In genomic region chr12:36119244-36119643, GRCm38 (mm10) we compare ENCODE assay signal across 22 mouse cellular contexts. TPM values are rescaled to one million over a fixed set of nuclear protein-coding genes. Genes with fewer than 3 reads are reported as not detected.
DNase-seq lines count a peak whose midpoint lies in the region; ATAC-seq and TF ChIP-seq lines count a peak whose summit lies in the region.
"Had no signal": no experiment of that assay in that cellular context is flagged by ENCODE, and none has a peak within 500 bp of the region (broad histone marks: within the 10 kb centered on the region; RNA-seq: fewer than 3 reads in every experiment).

No protein-coding gene starts in this region.

- no peaks in the 10 kb centered on the region for H3K9me3 ChIP-seq in midbrain, embryonic 16.5 days (replicated peaks; ENCODE audit: control insufficient read depth, low read length, poor library complexity, severe bottlenecking)
- H3K9me3 ChIP-seq: embryonic facial prominence, embryonic 12.5 days; embryonic facial prominence, embryonic 15.5 days; hindbrain, embryonic 12.5 days; hindbrain, embryonic 15.5 days had no signal

- H3K4me3 ChIP-seq in bone marrow macrophage, adult 2 months (ENCODE audit: insufficient read depth, low read length), result no peak overlapping the region
- no peak overlapping the region for H3K4me3 ChIP-seq in midbrain, embryonic 16.5 days (ENCODE audit: low read depth, low read length)
- H3K4me3 ChIP-seq: embryonic facial prominence, embryonic 12.5 days; embryonic facial prominence, embryonic 15.5 days; gastrocnemius, adult 2 months; heart, adult 2 months; hindbrain, embryonic 12.5 days; hindbrain, embryonic 15.5 days had no signal

- 90% methylated on average over 3 of the region's 3 CpGs for WGBS in midbrain, embryonic 16.5 days

- no peak for TF ChIP-seq CTCF in bone marrow macrophage, adult 2 months (IDR thresholded peaks at IDR 0.05; ENCODE audit: low read depth, low read length)

- TF ChIP-seq POLR2A in bone marrow macrophage, adult 2 months (IDR thresholded peaks at IDR 0.05; ENCODE audit: borderline replicate concordance, low read depth, low read length), result no peak

- peak; percentile 8 for DNase-seq in A20 (ENCODE audit: low read depth, low spot score)
- no peak for DNase-seq in urinary bladder, adult 2 months (ENCODE audit: low spot score)
- DNase-seq in urinary bladder, postnatal 14 days (ENCODE audit: low spot score), result no peak
- DNase-seq: adrenal gland, adult 8-10 months; adrenal gland, postnatal 25 days; cerebellum, adult 18-20 months; cerebellum, adult 9-10 months; cerebellum, postnatal 14 days; forebrain, postnatal 0 days; gastrocnemius, adult 2 months; gastrocnemius, postnatal 14 days; heart, adult 2 months had no signal

- H3K9ac ChIP-seq in midbrain, embryonic 16.5 days (ENCODE audit: low read depth, low read length), result no peak overlapping the region
- H3K9ac ChIP-seq: embryonic facial prominence, embryonic 12.5 days; embryonic facial prominence, embryonic 15.5 days; forebrain, postnatal 0 days; hindbrain, embryonic 12.5 days; hindbrain, embryonic 15.5 days had no signal

- peak; percentile 84 for ATAC-seq in megakaryocyte, adult 5-6 weeks (ENCODE audit: poor library complexity, severe bottlenecking)
- ATAC-seq in midbrain, embryonic 16.5 days, result no peak
- ATAC-seq: activated CD4-positive, CD25-positive, alpha-beta regulatory T cell, adult 4 months; forebrain, embryonic 14.5 days; forebrain, postnatal 0 days had no signal

- peaks cover 33% of the 10 kb centered on the region for H3K36me3 ChIP-seq in midbrain, embryonic 16.5 days (ENCODE audit: control insufficient read depth, insufficient read depth, low read length)

- peak overlapping the region; percentile 71 for H3K27ac ChIP-seq in bone marrow macrophage, adult 2 months (ENCODE audit: insufficient read depth, low read depth, low read length)
- H3K27ac ChIP-seq in midbrain, embryonic 16.5 days (ENCODE audit: low read length), result no peak overlapping the region
- H3K27ac ChIP-seq: embryonic facial prominence, embryonic 12.5 days; embryonic facial prominence, embryonic 15.5 days; gastrocnemius, adult 2 months; heart, adult 2 months; hindbrain, embryonic 12.5 days; hindbrain, embryonic 15.5 days had no signal

- peaks cover 13% of the 10 kb centered on the region for H3K4me1 ChIP-seq in bone marrow macrophage, adult 2 months (ENCODE audit: control insufficient read depth, insufficient read depth, low read length)
- H3K4me1 ChIP-seq in midbrain, embryonic 16.5 days (ENCODE audit: control insufficient read depth, insufficient read depth, low read length), result no peaks in the 10 kb centered on the region
- H3K4me1 ChIP-seq: embryonic facial prominence, embryonic 12.5 days; embryonic facial prominence, embryonic 15.5 days; hindbrain, embryonic 12.5 days; hindbrain, embryonic 15.5 days had no signal

- no peak overlapping the region for H3K4me2 ChIP-seq in midbrain, embryonic 16.5 days (ENCODE audit: low read length)
- H3K4me2 ChIP-seq: embryonic facial prominence, embryonic 12.5 days; embryonic facial prominence, embryonic 15.5 days; heart, embryonic 11.5 days; hindbrain, embryonic 12.5 days; hindbrain, embryonic 15.5 days had no signal

- H3K27me3 ChIP-seq in midbrain, embryonic 16.5 days (ENCODE audit: control insufficient read depth, insufficient read depth, low read depth, low read length), result no peaks in the 10 kb centered on the region
- H3K27me3 ChIP-seq: embryonic facial prominence, embryonic 12.5 days; embryonic facial prominence, embryonic 15.5 days; hindbrain, embryonic 12.5 days; hindbrain, embryonic 15.5 days had no signal

RNA-seq across cellular contexts. Expression of gene Ankmy2, which starts 37.7 kb away (rescaled TPM):
- 15.1 and 17.2 TPM in 2 replicates for polyA plus RNA-seq in bone marrow macrophage, adult 2 months (2012; ENCODE audit: insufficient read depth, insufficient read length, missing spikeins)
- total RNA-seq in megakaryocyte, adult 5-6 weeks (2015), result 13.8 and 15.5 TPM in 2 replicates
- total RNA-seq in megakaryocyte, adult 5-6 weeks (2017), result 17.2 and 21.6 TPM in 2 replicates
- 36.2 and 43.3 TPM in 2 replicates for polyA plus RNA-seq in urinary bladder, adult 2 months (2012; rRNA removed)
- 82.2 and 83.7 TPM in 2 replicates for polyA plus RNA-seq in midbrain, embryonic 16.5 days (2015; fragmentation: Nextera tagmentation; extraction: Ambion mirVana)

RNA-seq across cellular contexts. Expression of gene Bzw2, which starts 38.6 kb away (rescaled TPM):
- 6.3 and 7.3 TPM in 2 replicates for polyA plus RNA-seq in bone marrow macrophage, adult 2 months (2012; ENCODE audit: insufficient read depth, insufficient read length, missing spikeins)
- total RNA-seq in megakaryocyte, adult 5-6 weeks (2015), result 26.5 and 30.0 TPM in 2 replicates
- total RNA-seq in megakaryocyte, adult 5-6 weeks (2017), result 20.0 and 24.5 TPM in 2 replicates
- 70.7 and 72.9 TPM in 2 replicates for polyA plus RNA-seq in urinary bladder, adult 2 months (2012; rRNA removed)
- polyA plus RNA-seq in midbrain, embryonic 16.5 days (2015; fragmentation: Nextera tagmentation; extraction: Ambion mirVana), result 402 and 433 TPM in 2 replicates
